Mouse (Mus musculus) layer of hippocampus, postnatal 10 days (tissue): Measurements from ENCODE around the gene Slc31a2. TPM values are rescaled to one million over a fixed set of nuclear protein-coding genes. Genes with fewer than 3 reads are reported as not detected.

Source experiments
- DNase-seq, 2 experiments: peaks; one replicate each; pipeline ENCODE4 v3.0.0; 2021; ENCODE audit warnings: low spot score in 2 of 2
- total RNA-seq, 2 experiments: library from RNA; stranded (reverse); gene quantifications; 2 replicates each; pipeline ENCODE4 v1.2.3; 2021

Gene Slc31a2
- total RNA-seq, 2 experiments from 2014 or later, result 9.5 to 11.3 TPM

DNA sequence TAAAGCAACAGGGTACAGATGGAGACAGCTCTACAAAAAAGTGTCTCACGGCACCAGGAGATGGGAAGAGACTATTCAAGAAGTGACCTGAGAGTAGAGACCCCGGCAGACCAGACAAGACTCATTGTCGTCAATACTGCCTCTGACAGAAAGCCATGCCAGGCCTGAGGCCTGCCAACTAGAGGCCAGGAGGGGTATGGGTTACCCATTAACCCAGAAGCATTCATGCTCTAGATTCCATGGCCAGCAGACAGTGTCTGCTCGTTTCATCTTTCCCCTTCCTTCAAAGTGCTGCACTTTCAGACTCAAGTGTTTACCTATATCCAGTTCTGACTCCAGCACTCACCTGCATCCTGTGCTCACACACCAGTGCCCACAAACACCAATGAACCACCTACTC, 15.7 kb downstream of the Slc31a2 start:
- DNase-seq, result no peak

DNA sequence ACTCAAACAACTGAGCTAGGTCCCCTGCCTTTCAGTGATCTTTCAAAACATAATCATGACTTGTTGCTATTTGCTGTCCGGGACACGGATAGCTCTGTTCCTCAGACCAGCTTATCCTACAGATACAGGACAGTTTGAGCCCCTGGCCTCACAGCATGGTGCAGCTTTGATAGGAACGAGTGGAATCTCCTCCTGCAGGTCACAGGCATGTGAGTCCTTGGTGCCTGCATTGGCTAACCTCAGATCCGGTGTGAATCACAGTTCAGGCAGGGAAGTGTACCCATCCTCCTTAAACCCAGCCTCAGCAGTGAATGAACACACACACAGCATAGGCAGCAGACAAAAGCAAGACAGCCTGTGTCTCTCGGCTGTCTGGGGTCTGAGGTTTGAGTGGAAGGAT, 19.0 kb downstream of the Slc31a2 start:
- no peak for DNase-seq

DNA sequence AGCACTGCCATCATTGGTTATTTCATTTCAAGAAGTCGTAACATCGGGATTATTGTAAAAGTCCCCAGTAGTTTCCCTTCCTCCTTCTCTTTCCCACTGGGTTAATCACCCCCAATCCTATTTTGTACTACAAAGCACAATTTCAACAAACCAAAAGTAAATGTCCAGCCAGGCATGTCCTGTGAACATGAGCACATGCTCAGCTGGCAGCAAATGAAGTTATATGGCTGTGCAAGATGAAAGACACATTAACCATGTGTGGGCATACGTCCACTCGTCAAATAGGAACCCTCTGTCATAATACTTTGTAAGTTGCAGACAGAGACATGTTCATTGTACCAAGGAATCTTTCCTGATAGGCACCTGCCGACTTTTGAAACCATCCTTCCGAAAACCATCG, 20.6 kb downstream of the Slc31a2 start:
- no peak for DNase-seq

DNA sequence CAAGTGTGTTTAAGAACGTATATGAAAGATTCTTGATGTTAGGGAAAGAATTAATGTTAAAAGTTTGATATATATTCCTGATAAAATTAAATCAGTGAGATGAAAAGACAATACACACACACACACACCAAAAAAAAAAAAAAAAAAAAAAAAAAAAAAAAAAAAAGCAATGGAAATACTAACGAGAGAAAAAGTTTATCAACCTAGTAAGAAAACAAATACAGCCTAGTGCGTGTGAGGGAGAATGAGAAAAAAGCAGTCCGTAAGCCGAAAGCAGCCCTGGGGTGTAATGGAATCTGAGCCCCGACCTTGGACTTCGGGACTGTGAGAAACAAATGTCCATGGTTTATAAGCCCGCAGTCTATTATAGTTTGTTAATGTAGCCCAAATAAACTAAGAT, 23.2 kb downstream of the Slc31a2 start:
- DNase-seq, result no peak

DNA sequence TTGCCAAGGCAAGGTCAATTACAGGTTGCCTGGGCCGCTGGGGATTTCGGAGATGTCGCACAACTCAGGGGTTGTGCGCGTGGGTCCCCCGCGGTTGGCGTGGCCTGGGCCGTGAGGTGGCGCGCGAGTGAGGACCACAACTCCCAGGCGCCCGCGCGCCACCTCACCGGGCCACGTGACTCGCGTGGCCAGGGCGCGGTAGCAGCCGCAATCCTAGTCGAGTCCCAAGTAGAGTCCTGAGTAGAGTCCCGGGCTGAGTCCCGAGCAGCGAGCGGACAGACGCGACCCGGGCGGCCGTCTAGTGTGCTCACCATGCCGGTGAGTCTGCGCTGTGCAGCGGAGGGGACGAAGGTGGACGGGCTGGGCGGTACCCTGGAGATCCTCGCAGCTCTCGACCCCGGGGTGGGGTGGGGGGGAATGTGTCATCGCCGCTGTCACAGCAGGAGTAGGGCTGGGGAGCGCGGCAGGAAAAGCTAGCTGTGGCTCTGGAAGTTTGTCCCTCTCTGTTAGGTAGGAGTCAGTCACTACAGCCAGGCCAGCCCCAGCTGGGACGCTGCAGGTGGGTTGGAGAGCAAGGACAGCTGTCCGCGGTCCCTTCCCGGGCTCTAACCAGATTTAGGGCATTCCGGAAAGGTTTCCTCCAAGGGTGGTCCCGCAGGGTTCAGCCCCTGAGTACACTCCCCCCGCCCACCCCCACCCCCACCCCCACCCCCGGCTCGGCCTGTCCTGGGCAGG, 24.1 kb downstream of the Slc31a2 start:
- peak; percentile 70 to 82 for DNase-seq

DNA sequence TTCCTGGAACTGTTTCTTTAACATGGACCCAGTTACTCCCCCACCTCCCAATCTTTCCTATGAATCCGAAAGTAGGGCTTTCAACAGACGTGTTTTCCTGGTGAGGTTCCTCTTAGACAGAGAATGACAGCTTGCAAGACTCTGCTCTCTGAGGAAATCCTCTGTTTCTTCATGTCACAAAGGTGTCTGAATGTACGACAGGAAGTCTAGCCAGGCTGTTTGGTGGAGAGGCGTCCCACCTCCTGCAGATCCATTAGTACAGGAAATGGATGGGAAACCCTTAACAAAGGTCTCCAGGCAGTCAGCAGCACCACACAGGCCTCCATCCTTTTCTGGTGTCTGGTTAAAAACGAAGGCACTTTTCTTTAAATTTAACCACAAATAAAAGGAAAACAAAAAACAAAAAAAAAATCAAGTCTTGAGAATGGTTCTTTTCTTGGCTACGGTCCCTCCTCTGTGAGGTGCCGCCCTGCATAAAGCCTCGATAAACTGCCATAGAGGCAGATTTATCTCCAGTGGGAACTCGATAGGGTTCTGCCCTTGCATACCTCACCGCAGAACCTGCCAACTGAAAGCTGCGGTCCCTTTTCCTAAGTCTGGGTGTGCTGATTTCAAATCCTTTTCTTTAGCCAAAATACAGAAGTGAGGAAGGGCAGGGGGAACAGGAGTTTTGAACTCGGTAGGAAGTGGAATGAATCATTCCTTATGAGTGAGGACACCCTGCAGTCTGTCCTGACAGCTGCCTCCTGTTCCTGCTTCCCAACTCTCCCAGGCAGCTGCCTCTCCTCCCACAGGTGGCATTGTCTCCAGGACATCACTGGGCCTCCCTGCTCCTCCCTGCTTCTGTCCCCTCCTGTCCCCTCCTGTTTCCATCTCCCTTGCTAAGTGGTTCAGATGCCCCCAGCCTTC, 24.9 kb downstream of the Slc31a2 start:
- DNase-seq, result no peak

DNA sequence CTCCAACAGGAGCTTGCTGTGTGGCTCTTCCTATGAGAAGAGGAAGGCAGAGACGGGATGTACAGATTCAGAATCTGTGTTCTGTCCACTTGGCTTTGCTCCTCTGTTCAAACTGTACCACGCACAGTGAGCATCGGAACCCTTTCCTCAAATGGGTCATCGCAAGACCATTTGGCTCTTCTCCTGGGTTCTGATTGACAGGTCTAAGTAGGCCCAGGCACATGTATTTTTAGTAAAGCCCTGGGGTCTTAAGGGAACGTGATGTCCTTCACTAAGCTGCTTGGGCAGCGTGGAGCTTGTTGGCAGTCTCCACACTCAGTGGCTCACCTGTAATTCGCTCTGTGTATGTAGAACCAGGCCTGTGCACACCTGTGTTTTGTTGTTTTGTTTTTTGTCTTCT, 26.9 kb downstream of the Slc31a2 start:
- DNase-seq, result no peak

DNA sequence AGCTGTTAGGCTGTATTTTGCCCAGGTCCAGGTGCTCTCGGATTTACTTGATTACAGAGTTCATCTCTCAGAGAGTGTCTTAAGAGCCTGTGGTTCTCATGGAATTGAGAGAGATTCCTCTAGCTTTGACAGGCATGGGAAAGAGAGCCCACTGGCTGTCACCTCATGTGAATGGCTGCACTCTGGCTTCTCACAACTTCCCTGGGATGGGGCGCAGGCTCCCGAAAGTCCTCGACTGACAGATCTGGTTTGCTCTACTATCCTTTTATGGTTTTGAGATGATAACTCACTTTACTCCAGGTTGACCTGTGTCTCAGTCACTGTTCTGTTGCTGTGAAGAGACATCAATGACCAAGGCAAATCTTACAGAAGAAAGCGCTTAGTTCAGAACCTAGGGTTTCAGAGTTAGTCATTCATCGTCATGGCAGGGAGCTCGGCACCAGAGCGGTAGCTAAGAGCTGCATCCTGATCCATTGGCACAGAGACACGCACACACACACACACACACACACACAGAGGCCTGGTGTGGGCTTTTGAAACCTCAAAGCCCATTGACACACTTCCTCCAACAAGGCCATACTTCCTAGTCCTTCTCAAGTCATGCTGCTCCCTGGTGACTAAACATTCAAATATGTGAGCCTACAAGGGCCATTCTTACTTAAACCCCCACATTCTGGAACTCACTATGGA, 28.6 kb downstream of the Slc31a2 start:
- DNase-seq, result peak in 1 of 2 experiments; percentile 8

DNA sequence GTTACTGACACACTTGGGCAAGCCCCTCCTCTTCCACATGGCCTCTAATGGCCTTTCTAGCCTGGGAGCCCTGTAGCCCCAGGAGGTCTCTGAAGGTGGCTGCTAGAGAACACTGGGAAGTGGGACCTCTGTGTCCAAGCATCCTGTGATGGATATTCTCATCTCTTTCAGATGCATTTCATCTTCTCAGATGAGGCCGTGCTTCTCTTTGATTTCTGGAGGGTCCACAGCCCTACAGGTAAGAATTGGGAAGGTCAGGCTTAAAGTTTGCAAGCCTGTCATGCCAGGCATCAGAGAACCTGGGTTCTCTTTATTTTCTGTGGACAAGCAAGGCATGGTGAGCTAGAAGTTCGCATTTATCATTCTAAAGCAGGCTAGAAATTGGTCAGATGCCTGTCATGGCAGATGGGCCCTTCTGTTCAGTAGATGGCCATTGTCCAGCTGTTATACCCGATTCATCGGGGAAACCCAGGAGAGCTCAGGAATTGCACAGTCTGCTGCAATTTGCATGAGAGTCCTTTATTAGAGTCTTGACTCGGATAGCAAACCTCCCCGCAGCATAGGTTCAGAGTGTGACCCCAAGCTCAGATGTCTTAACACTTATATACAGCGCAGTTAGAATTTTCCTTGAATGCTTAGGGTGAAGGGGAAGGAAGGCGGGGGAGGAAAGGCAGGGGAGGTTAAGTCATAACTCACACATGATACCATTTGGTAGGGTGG, 30.3 kb downstream of the Slc31a2 start:
- peak; percentile 32 to 44 for DNase-seq

DNA sequence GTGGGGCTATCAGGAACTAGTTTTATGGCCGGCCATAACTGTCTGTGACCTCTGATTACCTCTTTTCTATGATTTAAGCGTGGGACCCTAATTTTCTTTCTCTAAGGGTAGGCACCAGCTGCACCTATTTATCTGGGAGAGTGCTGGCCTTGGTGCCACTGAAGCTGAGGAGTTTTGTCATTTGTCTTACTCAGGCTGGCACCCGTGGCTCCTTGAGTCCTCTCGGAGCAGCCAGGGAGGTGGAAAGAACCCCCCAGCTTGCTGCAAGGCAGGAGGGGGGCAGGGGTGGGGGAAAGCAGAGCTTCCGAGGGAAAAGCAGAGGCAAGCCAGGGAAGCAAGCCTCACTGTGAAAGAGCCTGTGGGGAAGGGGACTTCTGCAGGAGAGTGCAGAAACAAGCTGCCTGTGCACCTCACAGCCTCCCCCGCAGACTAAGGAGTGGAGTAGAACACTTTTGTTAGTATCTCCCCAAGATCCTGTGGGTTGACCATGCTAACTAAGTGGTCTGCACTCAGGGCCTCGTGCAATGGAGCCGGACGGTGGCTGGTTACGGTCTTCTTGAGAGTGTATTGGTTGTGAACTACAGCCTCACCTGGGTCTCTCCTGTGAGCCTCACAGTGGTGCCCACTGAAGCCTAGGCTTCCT, 31.0 kb downstream of the Slc31a2 start:
- DNase-seq, result peak in 1 of 2 experiments; percentile 26

DNA sequence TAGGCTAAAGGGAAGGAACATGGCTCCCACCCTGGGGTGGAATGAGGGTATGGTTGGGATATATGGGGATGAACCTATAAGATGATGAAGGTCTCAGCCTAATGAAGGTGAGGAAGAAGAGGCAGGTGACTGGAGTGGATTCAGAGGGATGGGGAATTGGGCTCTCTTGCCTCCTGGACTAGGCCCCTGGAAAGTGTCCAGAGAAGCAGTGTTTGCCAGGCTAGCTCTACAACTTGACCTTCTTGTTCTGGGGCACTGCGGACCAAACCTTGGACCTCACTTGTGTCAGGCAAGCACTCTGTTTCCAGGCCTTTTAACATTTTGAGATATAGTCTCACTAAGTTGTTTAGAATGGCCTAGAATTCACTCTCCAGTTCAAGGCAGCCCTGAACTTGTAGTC, 32.4 kb downstream of the Slc31a2 start:
- DNase-seq, result no peak

DNA sequence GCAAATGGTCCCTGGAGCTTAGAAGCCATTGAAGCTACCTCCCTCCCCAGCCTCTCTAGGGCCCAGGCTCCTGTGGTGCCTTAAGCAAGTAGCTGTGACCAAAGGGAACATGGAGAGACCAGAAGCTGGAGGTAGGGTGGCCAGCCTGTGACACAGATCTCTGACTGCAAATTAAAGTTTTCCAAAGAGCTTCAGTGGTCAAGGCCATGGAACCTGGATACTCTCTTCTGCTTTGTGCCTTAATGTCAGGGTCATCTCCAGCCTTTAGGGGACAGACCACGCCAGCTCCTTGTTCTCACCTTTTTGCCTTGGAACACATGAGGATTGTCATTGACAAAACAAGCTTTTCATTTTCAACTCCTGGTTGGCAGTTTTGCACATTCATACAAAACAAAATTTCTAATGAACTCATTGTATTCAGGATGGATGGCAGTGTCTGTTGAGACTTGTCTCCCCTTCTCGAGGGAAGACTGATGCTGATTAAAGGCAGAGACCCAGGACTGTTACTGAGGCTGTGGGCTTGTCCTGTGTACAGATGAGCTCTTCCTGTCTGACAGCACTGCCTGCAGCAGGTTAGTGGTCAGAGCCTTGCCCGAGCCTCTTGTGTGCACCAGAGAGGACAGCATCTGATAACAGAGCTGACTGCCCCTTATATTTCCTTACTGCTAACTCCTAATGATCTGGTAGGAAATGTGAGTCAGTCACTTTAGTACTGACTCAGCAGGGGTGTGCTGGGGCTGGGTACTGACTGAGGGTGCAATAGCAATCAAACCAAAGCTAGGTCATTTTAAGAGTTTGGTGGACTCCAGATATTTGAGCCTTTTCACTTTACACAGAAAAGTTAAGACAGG, 35.1 kb downstream of the Slc31a2 start:
- no peak for DNase-seq

DNA sequence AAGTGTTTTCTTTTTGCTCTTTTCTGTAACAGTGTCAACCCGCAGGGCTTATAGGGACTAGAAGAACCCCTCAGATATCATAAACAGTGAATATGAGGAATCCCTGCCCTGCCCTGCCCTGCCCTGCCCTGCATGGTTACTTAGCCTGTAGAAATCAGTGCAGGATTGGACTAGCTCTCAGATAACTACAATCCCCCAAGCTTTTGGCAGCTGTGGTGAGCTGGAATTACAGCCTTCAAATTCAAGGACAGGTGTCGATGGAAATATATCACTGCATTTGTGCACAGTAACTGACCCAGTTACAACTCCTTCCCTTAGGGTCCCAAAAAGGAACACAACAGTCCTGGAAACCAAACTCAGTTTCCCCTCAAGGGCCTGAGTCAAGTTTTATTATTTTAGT, 37.6 kb downstream of the Slc31a2 start:
- DNase-seq, result no peak

DNA sequence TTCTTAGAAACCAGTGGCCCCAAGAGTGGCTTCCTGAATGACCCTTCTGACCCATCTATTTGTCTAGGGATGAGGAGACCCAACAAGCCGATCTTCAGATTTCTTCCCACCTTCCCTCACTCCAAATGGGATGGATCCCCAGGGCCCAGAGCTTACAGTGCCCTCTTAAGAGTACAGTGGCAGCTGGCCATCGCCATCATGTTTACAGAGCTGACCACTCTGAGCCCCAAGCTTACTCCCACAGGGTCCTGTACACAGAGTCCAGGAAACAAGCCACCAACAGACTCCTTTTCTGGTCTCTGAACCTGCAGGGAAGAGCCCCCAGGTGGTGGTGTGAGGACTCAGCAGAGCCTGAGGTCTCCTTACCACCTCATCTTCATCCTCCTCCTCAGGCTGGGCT, 40.4 kb downstream of the Slc31a2 start:
- DNase-seq, result no peak

DNA sequence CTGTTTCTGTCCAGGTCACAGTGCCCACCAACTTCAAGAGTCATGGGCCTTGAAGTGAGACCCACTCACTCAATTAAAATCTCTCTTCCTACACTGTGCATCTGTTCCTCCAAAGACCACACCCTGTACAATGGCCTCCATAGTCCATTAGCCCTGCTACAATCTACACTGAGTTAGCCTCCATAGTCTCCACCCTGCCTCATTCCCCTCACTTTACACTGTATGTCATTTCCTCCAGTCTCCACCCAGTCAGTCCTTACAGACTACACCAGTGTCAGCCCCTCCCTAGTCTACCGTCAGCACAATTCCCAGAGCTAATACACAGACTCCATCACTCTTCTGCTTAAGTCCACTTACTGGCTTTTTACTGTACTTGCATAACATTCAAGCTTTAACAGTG, 40.9 kb downstream of the Slc31a2 start:
- no peak for DNase-seq

DNA sequence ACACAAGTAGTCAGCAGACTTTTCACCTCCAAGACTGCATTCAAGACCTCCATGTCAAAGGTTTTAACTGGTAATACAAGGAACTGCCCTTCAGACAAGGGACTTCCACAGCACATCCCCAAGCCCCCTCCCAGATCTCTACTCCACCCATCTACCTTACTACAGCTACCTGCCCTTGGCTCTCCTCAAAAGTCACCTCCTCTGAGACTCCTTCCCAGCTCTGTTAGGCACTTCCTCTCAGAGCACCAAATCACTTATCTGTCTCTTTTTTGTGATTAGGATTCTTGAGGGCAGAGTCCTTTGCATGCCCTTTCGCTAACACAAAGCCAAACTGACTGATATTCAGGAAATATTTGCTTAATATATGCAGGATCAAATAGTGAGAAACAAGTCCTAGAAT, 43.9 kb downstream of the Slc31a2 start:
- no peak for DNase-seq

DNA sequence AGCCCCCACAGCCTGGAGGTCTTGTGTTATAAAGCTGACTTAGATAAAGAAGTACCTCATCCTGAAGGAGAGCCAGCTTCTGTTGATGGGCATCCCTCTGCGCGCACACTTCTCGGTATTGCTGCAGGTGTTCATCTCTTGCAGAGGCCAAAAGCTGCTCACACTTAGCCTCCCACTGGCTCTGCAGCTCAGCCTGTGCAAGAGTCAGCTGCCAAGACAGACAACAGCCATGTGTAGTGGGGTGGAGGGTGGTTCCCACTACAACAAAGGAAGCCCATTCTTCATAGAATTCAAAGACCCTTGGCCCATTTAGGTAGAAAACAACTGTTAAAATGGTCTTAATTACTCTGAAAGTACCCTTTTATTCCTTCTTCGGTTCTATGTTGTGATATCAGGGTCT, 44.5 kb downstream of the Slc31a2 start:
- no peak for DNase-seq

DNA sequence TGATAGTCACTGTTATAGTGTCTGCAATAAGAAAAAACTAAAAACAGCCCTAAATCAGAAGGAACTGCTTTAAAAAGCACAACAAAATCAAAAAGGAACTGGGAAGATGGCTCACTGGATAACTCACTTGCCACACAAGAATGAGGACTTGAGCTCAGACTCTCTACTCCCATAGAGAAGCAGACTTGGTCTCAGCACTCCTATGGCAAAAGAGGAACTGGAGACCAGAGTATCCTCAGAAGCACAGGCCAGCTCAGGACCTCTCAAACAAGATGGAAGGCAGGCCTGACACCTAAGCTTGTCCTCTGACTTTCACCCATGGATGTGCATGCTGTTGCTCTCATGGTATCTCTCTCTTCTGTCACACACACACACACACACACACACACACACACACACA, 46.0 kb downstream of the Slc31a2 start:
- DNase-seq, result no peak

DNA sequence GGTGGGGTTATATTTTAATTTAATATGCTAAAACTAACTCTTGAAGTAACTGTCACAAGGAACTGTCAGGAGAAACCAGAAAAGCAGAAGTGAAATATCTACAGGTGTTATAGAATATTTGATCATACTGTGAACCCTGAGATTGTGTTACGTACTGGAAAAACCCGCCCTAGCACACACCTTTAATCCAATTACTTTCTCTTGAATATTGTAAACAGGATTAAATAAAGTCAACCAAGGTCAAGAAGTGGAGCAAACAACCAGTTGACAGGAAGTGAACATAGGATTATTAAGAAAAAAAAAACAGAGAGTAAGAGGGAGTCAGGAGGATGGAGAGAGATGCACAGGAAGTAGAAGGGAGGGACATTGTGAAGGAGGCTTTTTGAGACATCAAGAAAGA, 50.5 kb downstream of the Slc31a2 start:
- no peak for DNase-seq
